Mouse (Mus musculus): ENCODE measurements around the gene Apol10b. TPM values are rescaled to one million over a fixed set of nuclear protein-coding genes. Genes with fewer than 3 reads are reported as not detected.
"Not testable (repeated sequence)": the region's sequence is repeated elsewhere in the genome, so short reads cannot be mapped to it uniquely, and the experiment has no call there.

The Apol10b gene
- total RNA-seq (2021), result under 1 TPM; 0.43 to 0.64 TPM
- long read RNA-seq, experiment 1, result 0 reads
- long read RNA-seq, experiment 2, partial matches to known transcripts, result 0 of 1 reads
- long read RNA-seq, experiment 2, other reads (novel, unspliced or antisense), result 1 of 1 reads

DNA sequence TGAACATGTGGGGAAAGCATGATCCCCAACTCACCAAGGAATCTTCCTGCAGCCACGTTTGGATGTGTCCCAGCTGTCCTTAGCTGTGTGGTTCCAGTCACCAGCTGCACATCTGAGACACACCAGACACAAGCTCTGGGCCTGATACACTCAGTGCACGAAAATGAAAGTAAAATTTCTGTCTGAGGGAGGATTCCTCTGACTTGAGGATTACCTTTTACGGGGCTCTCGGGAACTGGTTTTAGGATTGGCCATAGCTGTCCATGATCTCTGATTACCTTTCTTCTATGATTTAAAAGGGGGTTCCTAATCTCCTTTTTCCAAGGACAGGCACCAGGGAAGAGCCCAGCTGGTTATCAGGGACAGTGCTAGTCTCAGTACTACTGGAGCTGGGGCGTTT is at the start of gene Apol10b:
Apol10b (minus strand) TSS at position 165 of the 400 bp plus-strand sequence.
- no peak for DNase-seq

GRCm38 (mm10) chr15:77643176-77643575 is 47.3 kb upstream of the Apol10b start, which contains the start of gene Apol11b:
TSS of gene Apol11b (minus strand) at chr15:77643286.
- DNase-seq, result not testable (repeated sequence)

DNA sequence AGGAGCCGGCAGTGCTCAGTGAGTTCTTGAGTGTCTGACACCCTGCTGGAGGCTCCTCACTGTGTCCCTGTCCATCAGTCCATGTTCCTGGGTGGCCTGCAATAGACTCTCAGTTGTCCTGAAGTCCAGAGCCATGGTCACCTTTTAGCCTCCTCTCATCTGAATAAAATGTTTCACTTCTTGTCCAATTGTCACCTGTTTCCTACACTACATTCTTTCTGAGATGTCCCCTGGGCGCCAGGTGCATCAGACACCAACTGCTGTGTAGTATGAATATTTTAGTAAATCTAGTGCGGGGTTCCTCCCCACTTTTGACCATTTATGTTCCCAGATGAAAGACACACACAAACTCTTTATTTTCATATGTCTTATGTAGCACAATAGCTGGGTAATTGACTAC is 33.9 kb upstream of the Apol10b start:
- DNase-seq, result not testable (repeated sequence)

DNA sequence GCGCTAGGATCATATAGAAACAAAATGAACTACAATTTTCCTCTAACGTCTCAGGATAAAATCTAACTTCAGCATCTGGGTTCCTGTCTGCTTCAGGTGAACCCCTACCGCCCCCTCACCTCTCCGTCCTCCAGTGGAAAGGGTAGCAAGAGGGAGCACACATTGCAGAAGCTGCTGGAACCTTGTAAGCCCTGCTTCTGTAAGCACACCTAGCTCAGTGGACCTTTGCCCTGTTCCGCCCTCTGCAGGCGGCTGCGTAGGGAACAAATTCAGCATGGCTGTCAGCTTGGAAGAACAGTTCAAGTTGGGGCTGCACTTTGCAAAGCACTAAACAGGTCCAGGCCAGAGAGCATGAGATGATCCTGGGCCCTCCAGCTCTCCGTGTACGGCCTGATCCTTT is 32.7 kb upstream of the Apol10b start:
- not testable (repeated sequence) for DNase-seq

DNA sequence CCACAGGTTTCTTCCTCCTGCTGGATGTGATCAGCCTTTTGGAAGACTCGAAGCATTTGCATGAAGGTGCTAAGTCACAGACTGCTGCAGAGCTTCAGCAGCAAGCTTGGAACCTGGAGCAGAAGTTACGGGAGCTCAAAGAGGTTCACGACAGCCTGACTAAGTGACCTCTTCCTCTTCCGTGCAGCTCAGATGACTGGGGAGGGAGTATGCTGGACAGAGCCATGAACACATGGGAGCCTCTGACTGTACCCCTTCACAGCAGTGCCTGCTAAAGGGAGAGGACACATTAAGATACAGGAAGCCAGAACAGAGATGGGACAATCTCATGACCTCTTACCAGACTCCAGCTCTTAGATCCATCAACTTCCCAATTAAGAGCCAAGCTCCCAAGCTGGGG is 30.5 kb upstream of the Apol10b start:
- not testable (repeated sequence) for DNase-seq

DNA sequence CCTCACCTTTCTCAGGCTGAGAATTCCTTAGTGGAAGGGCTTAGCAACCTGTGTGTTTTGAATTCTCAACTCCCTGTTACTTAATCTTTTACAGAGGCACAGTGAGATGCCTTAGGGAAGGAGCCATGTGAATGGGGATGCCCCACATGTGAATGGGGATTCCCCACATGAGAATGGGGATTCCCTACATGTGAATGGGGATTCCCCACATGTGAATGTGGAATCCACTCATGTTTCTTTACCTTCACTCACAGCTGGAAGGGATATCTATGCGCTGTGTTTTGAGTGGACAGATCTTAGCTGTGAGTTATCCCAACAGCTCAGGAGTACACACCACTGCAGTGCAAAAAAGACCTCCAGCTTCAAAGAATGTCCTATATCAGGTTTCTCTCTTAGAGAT is 28.8 kb upstream of the Apol10b start:
- no peak for DNase-seq

DNA sequence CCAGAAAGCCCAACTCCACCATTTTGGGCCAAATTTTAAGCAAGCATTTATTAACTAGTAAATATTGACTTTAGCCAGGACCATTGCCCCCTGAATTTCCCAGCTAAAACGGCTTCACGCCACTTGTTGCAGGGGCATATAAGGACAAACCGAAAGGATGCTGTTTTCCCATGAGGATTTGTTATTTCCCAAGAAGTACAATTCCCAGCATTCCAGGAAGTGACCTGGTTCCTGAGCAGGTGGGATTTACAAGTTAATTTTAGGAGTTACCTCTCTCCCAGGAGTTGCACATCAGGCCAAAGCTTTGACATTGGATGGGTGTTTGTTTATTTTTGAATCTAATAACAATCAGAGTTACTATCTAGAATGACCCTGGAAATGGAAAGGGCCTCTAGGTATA is 10.1 kb upstream of the Apol10b start:
- DNase-seq, result no peak

DNA sequence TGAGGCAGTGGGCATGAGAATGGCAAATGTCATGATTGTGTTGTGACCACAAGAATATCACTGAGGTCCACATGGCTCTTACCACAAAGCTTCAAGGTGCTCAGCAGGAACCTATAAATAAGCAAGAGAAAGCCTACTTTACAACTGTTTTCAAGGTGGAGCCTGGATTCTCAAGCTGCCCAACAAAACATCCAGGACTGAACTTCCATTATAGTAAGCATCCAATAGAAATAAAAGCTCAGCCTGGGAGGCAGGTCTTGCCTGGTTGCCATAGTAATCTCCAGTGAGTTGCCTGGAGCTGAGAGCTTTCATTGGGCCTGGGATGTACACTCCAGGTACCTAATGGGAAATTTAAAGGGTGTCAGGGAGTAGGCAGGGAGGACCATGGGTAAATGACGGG is 3.0 kb upstream of the Apol10b start, which contains the start of gene Gm36245:
Gm36245 (plus strand) TSS at position 301 of the 400 bp plus-strand sequence.
- no peak for DNase-seq

DNA sequence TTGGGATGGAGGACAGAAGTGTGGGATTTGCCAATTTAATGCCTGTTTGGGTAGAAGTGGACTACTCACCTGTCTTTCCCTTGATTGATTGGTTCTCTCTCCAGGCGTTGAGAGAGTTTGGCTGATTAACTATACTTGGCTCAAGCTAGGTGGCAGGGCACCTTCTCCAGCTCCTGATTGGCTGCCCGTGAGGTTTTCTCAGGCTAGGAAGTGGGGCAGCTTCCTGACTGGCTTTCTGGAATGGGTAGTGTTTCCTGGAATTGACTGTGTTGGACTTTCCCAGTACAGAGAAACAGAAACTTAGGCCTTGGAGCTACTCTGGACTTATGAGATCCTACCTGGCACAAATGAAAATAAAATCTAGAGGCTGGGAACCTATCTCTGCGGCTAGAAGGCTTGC is 2.5 kb upstream of the Apol10b start:
- DNase-seq, result no peak

DNA sequence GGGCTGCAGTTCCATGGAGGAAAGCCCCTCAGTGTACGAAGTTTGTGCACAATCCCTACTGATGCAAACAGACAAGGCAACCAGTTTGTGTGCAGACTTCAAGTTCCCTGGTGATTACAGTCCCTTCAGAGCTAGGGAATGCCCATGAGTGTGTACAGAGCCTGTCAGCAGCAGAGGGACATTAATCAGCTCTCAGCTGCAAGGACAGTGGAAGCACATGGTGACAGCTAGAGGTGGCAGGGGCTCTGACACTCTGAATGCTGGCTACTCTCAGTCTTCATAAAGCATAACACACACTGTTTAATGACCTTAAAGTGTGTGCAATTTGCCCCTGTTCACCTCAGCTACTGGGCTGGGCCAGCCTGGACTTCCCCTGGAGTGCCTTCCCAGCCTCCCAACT is 2.4 kb downstream of the Apol10b start:
- DNase-seq, result no peak

GRCm38 (mm10) chr15:77590881-77591280 is 5.0 kb downstream of the Apol10b start:
- DNase-seq, result no peak

DNA sequence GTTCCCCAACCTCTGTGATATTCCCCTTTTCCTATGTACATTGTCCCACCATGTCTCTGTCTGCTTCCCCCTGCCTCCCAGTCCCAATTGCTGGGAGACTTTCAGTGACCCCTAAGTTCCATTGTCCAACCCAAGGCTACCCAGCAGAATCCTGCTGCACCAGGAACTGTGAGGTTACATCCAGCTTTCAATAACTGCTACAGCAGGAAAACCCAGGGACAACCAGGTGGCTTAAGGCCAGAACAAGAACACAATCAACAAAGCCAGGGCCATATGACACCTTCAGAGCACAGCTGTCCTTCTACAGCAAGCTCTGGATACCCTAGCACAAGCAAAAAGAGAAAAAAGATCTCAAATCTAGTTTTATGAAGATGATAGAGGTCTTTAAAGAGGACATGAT is 6.9 kb downstream of the Apol10b start:
- DNase-seq, result no peak

- no peak for DNase-seq
Measured at GRCm38 (mm10) chr15:77587026-77587425, 8.9 kb downstream of the Apol10b start.

- DNase-seq, result peak; percentile 54
Measured at GRCm38 (mm10) chr15:77581681-77582080, 14.2 kb downstream of the Apol10b start.

GRCm38 (mm10) chr15:77579311-77579710 is 16.6 kb downstream of the Apol10b start:
- DNase-seq, result no peak

- no peak for DNase-seq
Measured at GRCm38 (mm10) chr15:77578801-77579200, 17.1 kb downstream of the Apol10b start.

GRCm38 (mm10) chr15:77563219-77563618 is 32.7 kb downstream of the Apol10b start:
- no peak for DNase-seq

GRCm38 (mm10) chr15:77561792-77562191 is 34.1 kb downstream of the Apol10b start, which contains the start of gene 1700025B11Rik:
TSS of gene 1700025B11Rik (minus strand) at chr15:77561892.
- DNase-seq, result no peak

- DNase-seq, result not testable (repeated sequence)
Measured at GRCm38 (mm10) chr15:77539221-77539620, 56.7 kb downstream of the Apol10b start.

Other genes with a start within 250 kb of the Apol10b start
- under 1 TPM; 0.31 to 0.46 TPM for gene Apol7a, start 197.0 kb downstream of the Apol10b start, total RNA-seq (2021)
- gene Apol9a, start 185.0 kb downstream of the Apol10b start, total RNA-seq (2021), result not detected
- 1 to 10 TPM; 2.2 to 2.5 TPM for gene Apol7b, start 148.6 kb downstream of the Apol10b start, total RNA-seq (2021)
- gene Apol10a, start 119.1 kb downstream of the Apol10b start, total RNA-seq (2021), result not detected
- not detected for gene Apol11a, start 87.9 kb downstream of the Apol10b start, total RNA-seq (2021)
- not detected for gene Apol7c, start 62.8 kb downstream of the Apol10b start, total RNA-seq (2021)
- not detected for gene 1700025B11Rik, start 34.2 kb downstream of the Apol10b start, total RNA-seq (2021)
- gene Gm36245, start 3.1 kb upstream of the Apol10b start, total RNA-seq (2021), result not detected
- gene Apol11b, start 47.2 kb upstream of the Apol10b start, total RNA-seq (2021), result under 1 TPM in 1 of 2 experiments, not detected in 1; 0.27 TPM
- gene Apol7e, start 102.7 kb upstream of the Apol10b start, total RNA-seq (2021), result under 1 TPM; 0.24 to 0.28 TPM
- not detected for gene Apol9b, start 132.9 kb upstream of the Apol10b start, total RNA-seq (2021)
- under 1 TPM in 1 of 2 experiments, not detected in 1; 0.21 TPM for gene Apol8, start 160.9 kb upstream of the Apol10b start, total RNA-seq (2021)
- gene Myh9, start 246.1 kb upstream of the Apol10b start, total RNA-seq (2021), result 10 to 100 TPM; 51.0 to 72.0 TPM